Mouse (Mus musculus) ES-Bruce4 (cell line): ENCODE measurements around the gene Pla2g10. TPM values are rescaled to one million over a fixed set of nuclear protein-coding genes. Genes with fewer than 3 reads are reported as not detected.

ENCODE experiments used
- H3K27ac ChIP-seq: 2 replicates; pipeline ENCODE4 v1.5.1; 2012; ENCODE audit warnings: low read length, inconsistent platforms; ENCODE audit not compliant: insufficient read depth
- H3K27me3 ChIP-seq: 2 replicates; pipeline ENCODE4 v1.6.1; 2012; ENCODE audit warnings: mild to moderate bottlenecking, low read length, inconsistent platforms; ENCODE audit not compliant: control insufficient read depth, poor library complexity, insufficient read depth, severe bottlenecking
- H3K36me3 ChIP-seq: 2 replicates; pipeline ENCODE4 v1.6.1; 2012; ENCODE audit warnings: inconsistent platforms, mild to moderate bottlenecking, low read length, moderate library complexity; ENCODE audit not compliant: control insufficient read depth, poor library complexity, insufficient read depth, severe bottlenecking
- H3K4me1 ChIP-seq: one replicate; pipeline ENCODE4 v1.8.1; 2011; ENCODE audit warnings: low read length; ENCODE audit not compliant: control insufficient read depth, insufficient read depth
- H3K4me3 ChIP-seq: 2 replicates; pipeline ENCODE4 v1.5.1; 2011; ENCODE audit warnings: low read depth, mild to moderate bottlenecking, low read length
- H3K9ac ChIP-seq: 2 replicates; pipeline ENCODE4 v1.6.1; 2012; ENCODE audit warnings: low read depth, mild to moderate bottlenecking, inconsistent platforms; ENCODE audit not compliant: poor library complexity, severe bottlenecking
- H3K9me3 ChIP-seq: replicated peaks from 2 replicates; pipeline ENCODE4 v1.6.1; 2012; ENCODE audit warnings: mild to moderate bottlenecking, low read length, inconsistent platforms; ENCODE audit not compliant: control insufficient read depth, poor library complexity, insufficient read depth, severe bottlenecking
- CTCF ChIP-seq: IDR thresholded peaks from one replicate; pipeline ENCODE4 v1.8.1; 2011; ENCODE audit warnings: low read depth, low read length
- EP300 ChIP-seq: IDR thresholded peaks from 2 replicates; pipeline ENCODE4 v1.6.1; 2011; ENCODE audit warnings: low read depth, low read length; ENCODE audit not compliant: insufficient read depth
- POLR2A ChIP-seq: IDR thresholded peaks from one replicate; pipeline ENCODE4 v1.8.1; 2011; ENCODE audit warnings: low read length; ENCODE audit not compliant: insufficient read depth
- polyA plus RNA-seq: library from polyadenylated mRNA; stranded (reverse); fragments of >200 nt; gene quantifications from 2 replicates; pipeline ENCODE4 v1.2.4, GENCODE M21; 2011; ENCODE audit warnings: low read depth; ENCODE audit not compliant: missing spikeins, insufficient read depth, insufficient read length

The Pla2g10 gene
- polyA plus RNA-seq, 1 experiment = 7.8 TPM

GRCm38 (mm10) chr16:13716821-13717553, 13.8 kb downstream of the Pla2g10 start:
- Histone ChIP-seq H3K4me3 (no peak overlapping the region), H3K4me1 (peaks cover 4% of the 10 kb centered on the region), H3K9me3 (no peaks in the 10 kb centered on the region), H3K27me3 (no peaks in the 10 kb centered on the region), H3K27ac (no peak overlapping the region), H3K9ac (no peak overlapping the region), H3K36me3 (no peaks in the 10 kb centered on the region)
- no peak for TF ChIP-seq CTCF
- no peak for TF ChIP-seq POLR2A
- TF ChIP-seq EP300 = no peak

DNA sequence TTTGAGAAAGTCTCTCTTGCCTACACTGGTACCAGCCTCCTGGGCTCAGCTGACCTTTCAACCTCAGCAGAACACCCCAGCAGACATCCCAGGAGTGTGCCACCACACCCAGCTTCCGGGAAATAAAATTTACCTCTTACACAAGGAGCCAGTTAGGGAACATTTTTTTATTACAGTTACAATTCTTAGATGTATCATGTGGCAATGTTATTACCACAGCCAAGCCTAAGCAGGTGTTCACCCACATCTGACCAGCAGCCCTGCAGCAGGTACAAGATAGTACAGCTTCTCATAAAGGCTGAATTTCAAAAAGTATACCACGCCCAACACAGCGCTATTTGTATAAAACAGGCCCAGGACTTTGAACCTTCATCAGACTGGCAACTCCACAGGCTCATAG, 15.9 kb downstream of the Pla2g10 start:
- Histone ChIP-seq H3K9me3 (no peaks in the 10 kb centered on the region), H3K36me3 (no peaks in the 10 kb centered on the region), H3K4me3 (no peak overlapping the region), H3K9ac (no peak overlapping the region), H3K27me3 (no peaks in the 10 kb centered on the region), H3K27ac (no peak overlapping the region), H3K4me1 (peaks cover 4% of the 10 kb centered on the region)
- TF ChIP-seq CTCF = no peak
- no peak for TF ChIP-seq POLR2A
- TF ChIP-seq EP300 = no peak

DNA sequence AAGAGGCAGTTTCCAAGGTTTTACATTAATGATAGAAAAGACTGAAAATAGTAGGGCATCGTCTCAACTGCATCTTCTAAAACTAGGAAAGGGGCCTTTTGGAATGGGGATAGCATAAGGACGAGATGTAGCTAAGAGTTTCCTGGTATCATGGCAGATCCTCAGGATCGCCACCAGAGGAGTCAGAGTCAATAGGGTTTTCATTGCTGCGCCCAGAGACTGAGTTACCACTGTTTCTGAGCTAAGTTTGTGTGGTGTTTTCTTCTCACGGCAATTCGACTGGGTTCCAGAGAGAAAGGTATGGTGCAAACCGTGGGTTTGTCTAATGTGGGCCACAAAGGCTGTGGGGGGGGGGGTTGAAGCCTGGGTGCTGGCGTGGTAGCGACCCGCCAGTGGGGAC, 26.1 kb downstream of the Pla2g10 start:
- Histone ChIP-seq H3K9ac (no peak overlapping the region), H3K36me3 (no peaks in the 10 kb centered on the region), H3K27ac (no peak overlapping the region), H3K4me1 (no peaks in the 10 kb centered on the region), H3K27me3 (no peaks in the 10 kb centered on the region), H3K9me3 (no peaks in the 10 kb centered on the region), H3K4me3 (no peak overlapping the region)
- TF ChIP-seq EP300 (no peak), CTCF (no peak), POLR2A (no peak)

DNA sequence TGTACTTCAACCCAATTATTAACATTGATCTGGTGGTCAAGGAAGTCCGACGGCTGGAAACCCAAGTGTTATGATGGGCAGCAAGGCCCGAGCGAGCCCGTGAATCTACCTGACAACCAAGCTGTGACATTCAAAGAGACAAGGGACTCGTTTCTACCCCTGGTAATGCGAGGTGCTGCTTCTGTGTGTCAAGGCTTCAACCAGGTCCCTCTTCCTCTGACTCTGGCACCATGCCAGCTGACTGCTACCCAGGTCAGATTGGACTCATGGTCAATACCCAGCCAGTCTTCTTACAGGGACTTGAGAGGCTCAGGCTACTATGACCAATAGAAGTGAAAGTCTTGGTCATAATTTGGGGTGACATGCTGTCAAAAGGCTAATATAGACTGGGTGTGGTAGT, 28.6 kb downstream of the Pla2g10 start:
- TF ChIP-seq CTCF = no peak
- no peak for TF ChIP-seq POLR2A
- no peak for TF ChIP-seq EP300
- Histone ChIP-seq H3K9me3 (no peaks in the 10 kb centered on the region), H3K36me3 (peaks cover 9% of the 10 kb centered on the region), H3K9ac (no peak overlapping the region), H3K27ac (no peak overlapping the region), H3K4me1 (no peaks in the 10 kb centered on the region), H3K27me3 (no peaks in the 10 kb centered on the region), H3K4me3 (no peak overlapping the region)

- no peak overlapping the region for H3K27ac ChIP-seq
- H3K9me3 ChIP-seq = no peaks in the 10 kb centered on the region
- H3K27me3 ChIP-seq = no peaks in the 10 kb centered on the region
- TF ChIP-seq POLR2A (no peak), CTCF (peak; percentile 88)
- H3K4me3 ChIP-seq = no peak overlapping the region
- H3K4me1 ChIP-seq = no peaks in the 10 kb centered on the region
- H3K9ac ChIP-seq = no peak overlapping the region
- peaks cover 21% of the 10 kb centered on the region for H3K36me3 ChIP-seq
Observed at GRCm38 (mm10) chr16:13698998-13699397, 31.8 kb downstream of the Pla2g10 start.

DNA sequence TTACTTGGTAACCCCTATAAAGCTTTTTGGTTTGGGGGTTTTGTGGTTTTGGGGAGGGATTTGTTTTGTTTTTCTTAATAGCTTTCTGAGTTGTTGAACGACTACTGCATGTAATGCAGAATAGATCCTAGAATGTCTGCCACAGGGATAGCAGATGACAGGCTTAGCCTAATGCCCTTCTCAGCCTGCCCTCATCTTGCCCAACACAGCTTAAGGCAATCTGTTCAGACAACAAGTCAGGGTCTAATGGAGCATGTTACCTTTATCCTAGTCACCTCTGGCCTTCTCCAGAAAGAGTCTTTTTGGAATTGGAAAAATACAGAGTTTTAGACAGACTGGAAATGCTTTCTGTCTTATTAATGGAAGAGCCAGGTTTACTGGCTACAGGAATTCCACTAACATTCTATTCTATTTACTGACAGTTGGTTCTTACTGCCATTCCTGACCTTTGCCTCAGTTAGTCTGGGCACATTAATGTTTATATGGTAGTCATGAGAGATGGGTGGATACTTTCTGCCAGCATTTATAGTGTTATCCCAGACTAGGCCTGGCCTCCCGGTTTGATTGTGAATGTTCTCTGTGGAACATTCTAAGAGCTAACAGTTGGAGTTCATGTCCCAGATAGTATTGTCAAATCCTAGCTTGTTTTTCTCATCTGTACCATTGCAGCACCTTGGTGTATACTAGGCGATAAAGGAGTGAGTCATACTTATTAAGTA, 52.0 kb downstream of the Pla2g10 start:
- Histone ChIP-seq H3K27me3 (no peaks in the 10 kb centered on the region), H3K4me1 (no peaks in the 10 kb centered on the region), H3K4me3 (no peak overlapping the region), H3K9me3 (no peaks in the 10 kb centered on the region), H3K9ac (no peak overlapping the region), H3K36me3 (peaks cover 12% of the 10 kb centered on the region), H3K27ac (no peak overlapping the region)
- TF ChIP-seq EP300 = no peak
- no peak for TF ChIP-seq CTCF
- TF ChIP-seq POLR2A = no peak
